Mouse (Mus musculus) kidney, adult 2 months (tissue): ENCODE results near the gene Dppa3.

Experiments
- CTCF ChIP-seq: fragments of 200-500 bp; conservative IDR thresholded peaks from 2 replicates; pipeline ENCODE4 v1.5.1; 2011; ENCODE audit warnings: low read depth, mild to moderate bottlenecking, control low read depth, low read length, moderate library complexity, mixed read lengths; ENCODE audit not compliant: insufficient read depth, insufficient read length
- POLR2A ChIP-seq: fragments of 200-500 bp; IDR thresholded peaks from one replicate; pipeline ENCODE4 v1.6.1; 2011; ENCODE audit warnings: low read depth, low read length, control low read depth

DNA sequence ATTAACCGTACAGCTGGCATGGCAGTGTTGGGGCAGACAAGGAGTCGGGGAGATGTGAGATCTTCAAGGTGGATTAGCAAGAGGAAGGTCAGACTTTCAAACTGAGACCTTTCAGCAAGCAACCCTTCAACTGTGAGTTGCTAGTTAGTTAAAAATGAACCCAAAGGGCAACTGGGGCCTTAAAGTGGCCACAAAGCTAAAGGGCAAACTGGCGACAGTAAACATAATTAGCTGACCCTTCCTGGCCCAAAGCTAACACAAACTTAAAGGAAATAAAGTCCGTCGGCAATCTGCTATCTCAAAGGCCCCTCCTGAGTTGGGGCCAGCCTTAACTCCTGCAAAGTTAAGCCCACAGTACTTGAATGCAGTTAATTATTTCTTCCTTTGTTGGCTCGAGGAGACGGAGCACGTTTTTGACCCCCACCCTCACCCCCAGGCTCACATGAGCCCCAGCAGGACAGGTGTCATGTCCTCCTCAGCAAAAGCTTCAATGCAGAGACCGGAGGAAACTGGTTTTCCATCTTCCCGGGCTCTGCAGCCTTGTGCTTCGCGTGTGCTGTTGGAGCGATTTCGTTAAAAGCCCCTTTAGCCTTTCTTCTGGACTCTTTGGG, 37.5 kb downstream of the Dppa3 start:
- no peak for TF ChIP-seq CTCF
- no peak for TF ChIP-seq POLR2A
